Mouse (Mus musculus): ENCODE measurements at regions not wholly inside any gene's neighbourhood (a gene's known extent, or its start where the extent isn't known, plus 50 kb on each side); places are given as distances from the start of the nearest gene placed in this dataset.

DNA sequence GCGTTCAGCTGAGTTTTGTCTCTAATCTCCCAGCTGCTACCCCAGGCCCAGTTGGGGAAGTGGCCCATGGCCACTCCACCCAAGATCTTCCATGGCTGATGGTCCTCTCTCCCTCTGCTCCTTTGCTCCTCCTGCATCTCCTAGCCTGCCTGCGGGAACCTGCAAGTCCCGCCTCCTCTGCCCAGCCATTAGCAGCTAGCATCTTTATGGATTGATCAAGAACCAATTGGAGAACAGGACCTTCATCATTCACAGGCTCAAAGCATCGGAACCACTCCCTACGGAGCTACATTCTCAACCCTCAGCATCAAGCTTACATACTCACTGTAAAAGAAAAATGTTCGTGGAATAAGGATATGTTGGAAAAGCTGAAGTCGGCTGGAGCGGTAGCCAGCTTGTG lies 52.5 kb upstream of the Arid2 start:
- Histone ChIP-seq H3K27me3 (no peaks in the 10 kb centered on the region), H3K4me2 (replicated peaks) (no peak overlapping the region), H3K27ac (no peak overlapping the region), H3K36me3 (no peaks in the 10 kb centered on the region), H3K9ac (replicated peaks) (no peak overlapping the region), H3K4me1 (replicated peaks) (no peaks in the 10 kb centered on the region), H3K9me3 (no peaks in the 10 kb centered on the region), H3K4me3 (replicated peaks) (no peak overlapping the region)
- peak; percentile 56; the same call in 1 of the 2 replicates for ATAC-seq
- 60% methylated on average over 8 of the region's 8 CpGs for WGBS

Data from midbrain, embryonic 13.5 days (tissue).